Mouse (Mus musculus) spleen, adult 2 months (tissue): ENCODE results near the gene Asb6. TPM values are rescaled to one million over a fixed set of nuclear protein-coding genes. Genes with fewer than 3 reads are reported as not detected.

ENCODE experiments used
- DNase-seq, 2 experiments: peaks; one replicate each; pipeline versions ENCODE4 v3.0.0 to v3.0.0-alpha.2; 2012 to 2021; ENCODE audit warnings: low spot score in 2 of 2, low read depth in 1 of 2
- H3K27ac ChIP-seq: fragments of 200-500 bp; 2 replicates; pipeline ENCODE4 v1.5.1; 2012; ENCODE audit warnings: low read length, inconsistent platforms; ENCODE audit not compliant: insufficient read depth
- H3K27me3 ChIP-seq: fragments of 200-500 bp; 2 replicates; pipeline ENCODE4 v1.6.1; 2012; ENCODE audit warnings: mild to moderate bottlenecking, moderate library complexity, low read length, inconsistent platforms; ENCODE audit not compliant: control insufficient read depth, insufficient read depth
- H3K36me3 ChIP-seq: fragments of 200-500 bp; 2 replicates; pipeline ENCODE4 v1.6.1; 2012; ENCODE audit warnings: mild to moderate bottlenecking, low read length, inconsistent platforms; ENCODE audit not compliant: control insufficient read depth, insufficient read depth
- H3K4me1 ChIP-seq: fragments of 200-500 bp; 2 replicates; pipeline ENCODE4 v1.6.1; 2011; ENCODE audit warnings: inconsistent platforms; ENCODE audit not compliant: control insufficient read depth, insufficient read depth, insufficient read length
- H3K4me3 ChIP-seq: fragments of 200-500 bp; 2 replicates; pipeline ENCODE4 v1.5.1; 2011; ENCODE audit warnings: mild to moderate bottlenecking, inconsistent platforms; ENCODE audit not compliant: insufficient read depth, insufficient read length; ENCODE audit errors: extremely low read depth
- CTCF ChIP-seq: fragments of 200-500 bp; IDR thresholded peaks from 2 replicates; pipeline ENCODE4 v1.5.1; 2011; ENCODE audit warnings: mild to moderate bottlenecking, inconsistent platforms; ENCODE audit not compliant: insufficient read depth, insufficient read length, insufficient replicate concordance; ENCODE audit errors: extremely low read depth
- POLR2A ChIP-seq: fragments of 200-500 bp; IDR thresholded peaks from 2 replicates; pipeline ENCODE4 v1.6.1; 2011; ENCODE audit warnings: low read depth, low read length, inconsistent platforms
- WGBS: fragments of 180-500 bp; shearing (Covaris S2); methylation state at CpG from one replicate; pipeline ENCODE4 v1.1.7; 2018; 5-methylcytosine and 5-hydroxymethylcytosine counted together
- polyA plus RNA-seq: library from polyadenylated mRNA; depleted of rRNA; stranded (reverse); fragments of >200 nt; gene quantifications from 2 replicates; pipeline ENCODE4 v1.2.3, GENCODE M21; 2012

Asb6 gene
- polyA plus RNA-seq, 1 experiment: 51.5 TPM

DNA sequence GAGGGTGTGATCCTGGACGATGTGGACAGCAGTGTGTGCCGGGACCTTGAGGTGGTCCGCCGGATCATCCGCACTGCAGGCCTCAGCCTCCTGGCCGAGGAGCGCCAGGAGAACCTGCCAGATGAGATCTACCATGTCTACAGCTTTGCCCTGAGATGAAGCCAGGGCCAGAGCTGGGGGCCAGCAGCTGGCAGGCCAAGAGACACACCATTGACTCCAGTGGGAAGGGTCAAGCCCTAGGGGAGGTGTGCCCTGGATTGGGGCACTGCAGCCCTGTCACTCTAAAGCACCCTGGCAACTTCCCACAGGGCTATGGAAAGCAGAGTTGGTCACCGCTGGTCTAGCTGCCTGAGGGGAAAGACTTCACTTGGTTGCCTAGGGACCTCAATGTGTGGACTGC, 7.7 kb downstream of the Asb6 start:
- WGBS: 95% methylated on average over 8 of the region's 8 CpGs
- Histone ChIP-seq H3K36me3 (peaks cover 38% of the 10 kb centered on the region), H3K27me3 (no peaks in the 10 kb centered on the region), H3K27ac (no peak overlapping the region), H3K4me1 (peaks cover 7% of the 10 kb centered on the region; the same call in 1 of the 2 replicates), H3K4me3 (no peak overlapping the region)
- DNase-seq: no peak
- no peak for TF ChIP-seq POLR2A

DNA sequence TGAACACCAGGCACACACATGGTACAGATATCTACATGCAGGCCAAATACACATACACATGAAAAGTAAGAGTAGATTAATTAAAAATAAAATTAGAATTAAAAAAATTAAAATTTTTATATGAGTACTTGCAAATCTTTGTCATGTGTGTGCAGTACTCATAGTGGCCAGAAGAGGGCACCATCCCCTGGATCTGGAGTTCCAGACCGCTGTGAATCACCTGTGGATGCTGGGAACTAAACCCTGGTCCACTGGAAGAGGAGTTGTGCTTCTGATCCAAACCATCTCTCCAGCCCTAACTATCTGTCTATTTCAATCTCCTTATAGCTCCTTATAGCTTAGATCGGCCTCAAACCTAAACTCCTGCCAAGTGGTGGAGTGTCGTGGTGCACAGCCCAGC, 9.1 kb downstream of the Asb6 start:
- H3K4me3 ChIP-seq: no peak overlapping the region
- H3K27me3 ChIP-seq: no peaks in the 10 kb centered on the region
- no peaks in the 10 kb centered on the region for H3K4me1 ChIP-seq
- DNase-seq: no peak
- TF ChIP-seq POLR2A (no peak), CTCF (no peak)
- WGBS: 96% methylated on average over 3 of the region's 3 CpGs
- no peak overlapping the region for H3K27ac ChIP-seq
- H3K36me3 ChIP-seq: peaks cover 35% of the 10 kb centered on the region

DNA sequence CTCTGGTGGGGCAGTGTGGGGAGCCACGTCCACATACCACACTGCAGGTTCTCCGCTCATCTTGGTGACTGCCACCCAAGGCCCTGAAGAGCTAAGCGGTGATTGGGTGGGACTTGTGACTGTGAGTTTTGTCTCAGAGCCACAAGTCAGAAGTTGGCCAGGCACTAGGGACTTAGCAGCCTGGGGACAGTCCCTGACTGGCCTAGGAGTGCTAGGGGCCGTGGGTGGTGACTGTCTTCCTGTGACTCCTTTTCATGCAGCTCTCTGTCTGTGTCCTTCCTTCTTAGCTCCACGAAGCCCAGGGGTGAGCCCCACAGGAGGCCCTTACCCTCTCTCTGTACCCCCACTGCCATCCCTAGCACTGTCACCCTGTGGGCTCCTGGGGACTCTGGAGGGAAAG, 10.3 kb downstream of the Asb6 start:
- Histone ChIP-seq H3K27ac (no peak overlapping the region), H3K27me3 (no peaks in the 10 kb centered on the region), H3K4me3 (no peak overlapping the region), H3K4me1 (no peaks in the 10 kb centered on the region), H3K36me3 (peaks cover 34% of the 10 kb centered on the region)
- DNase-seq: no peak
- TF ChIP-seq POLR2A: no peak
- no peak for TF ChIP-seq CTCF
- WGBS: 86% methylated on average over 5 of the region's 5 CpGs

DNA sequence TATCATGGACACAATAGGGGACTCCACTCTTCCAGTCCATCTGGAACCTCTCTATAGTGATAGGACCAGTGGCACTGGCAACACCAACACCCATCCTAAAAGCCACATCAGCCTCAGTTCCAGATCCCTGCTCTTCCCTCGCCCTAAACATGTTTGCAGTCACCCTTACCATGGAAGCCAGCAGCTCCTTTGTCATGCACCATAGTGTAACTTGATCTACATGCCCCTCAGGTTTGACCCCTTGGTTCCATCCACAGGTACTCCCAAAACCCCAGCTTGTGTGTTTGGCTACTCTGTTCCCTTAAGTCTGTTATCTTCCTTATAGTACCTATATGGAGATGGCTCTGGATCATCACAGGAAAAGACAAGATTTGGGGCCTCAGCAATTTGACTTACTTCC, 13.8 kb downstream of the Asb6 start:
- H3K36me3 ChIP-seq: peaks cover 12% of the 10 kb centered on the region; the same call in 1 of the 2 replicates
- 92% methylated on average over 1 of the region's 1 CpGs for WGBS

DNA sequence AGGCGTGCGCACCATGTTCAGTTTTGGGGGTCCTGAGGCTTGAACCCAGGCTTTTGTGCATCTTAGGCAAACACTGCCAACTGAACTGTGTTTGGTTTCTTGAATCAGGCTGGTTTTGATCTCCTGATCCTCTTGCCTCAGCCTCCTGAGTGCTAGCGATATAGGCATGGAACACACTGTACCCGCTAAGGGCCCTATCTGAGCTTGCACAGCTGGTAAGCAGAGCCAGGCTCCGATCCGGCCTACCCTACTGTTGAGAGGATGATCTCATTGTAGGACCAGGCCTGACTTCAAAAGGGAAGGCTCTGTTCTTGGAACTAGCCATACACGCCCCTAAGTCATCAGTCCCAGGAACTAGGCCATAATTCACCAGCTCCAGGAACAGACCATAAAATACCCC, 19.6 kb downstream of the Asb6 start:
- Histone ChIP-seq H3K36me3 (peaks cover 7% of the 10 kb centered on the region; the same call in 1 of the 2 replicates), H3K4me3 (no peak overlapping the region), H3K27me3 (no peaks in the 10 kb centered on the region), H3K4me1 (peaks cover 8% of the 10 kb centered on the region; the same call in 1 of the 2 replicates), H3K27ac (no peak overlapping the region)
- WGBS: 92% methylated on average over 7 of the region's 7 CpGs
- no peak for DNase-seq
- TF ChIP-seq CTCF (no peak), POLR2A (no peak)

More for the DNA sequence above, 13.8 kb downstream of the Asb6 start:
- Histone ChIP-seq H3K4me1 (no peaks in the 10 kb centered on the region), H3K27ac (no peak overlapping the region), H3K4me3 (no peak overlapping the region), H3K27me3 (no peaks in the 10 kb centered on the region)
- TF ChIP-seq POLR2A (no peak), CTCF (no peak)
- no peak for DNase-seq

DNA sequence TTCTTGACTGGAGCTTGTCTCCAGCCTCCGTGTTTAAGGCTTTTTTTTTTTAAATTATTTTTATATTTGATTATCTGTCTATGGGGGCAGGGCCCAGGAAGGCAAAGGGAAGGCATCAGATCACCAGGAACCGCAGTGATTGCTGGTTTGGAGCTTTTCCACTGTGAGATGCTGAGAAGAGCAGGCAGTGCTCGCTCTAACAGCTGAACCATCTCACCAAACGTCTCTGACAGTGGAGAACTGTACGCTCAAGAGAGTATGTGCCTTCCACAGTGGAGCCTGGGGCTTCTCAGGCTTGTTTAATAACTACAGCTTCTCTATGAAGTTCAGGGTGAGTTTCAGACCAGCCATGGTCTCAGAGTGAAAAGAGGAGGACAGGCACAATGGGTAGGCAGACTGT, 20.6 kb downstream of the Asb6 start:
- no peaks in the 10 kb centered on the region for H3K27me3 ChIP-seq
- DNase-seq: no peak
- H3K4me3 ChIP-seq: no peak overlapping the region
- H3K36me3 ChIP-seq: peaks cover 4% of the 10 kb centered on the region; the same call in 1 of the 2 replicates
- 88% methylated on average over 5 of the region's 5 CpGs for WGBS
- TF ChIP-seq POLR2A: no peak
- no peak for TF ChIP-seq CTCF
- H3K4me1 ChIP-seq: peaks cover 8% of the 10 kb centered on the region; the same call in 1 of the 2 replicates
- H3K27ac ChIP-seq: no peak overlapping the region

DNA sequence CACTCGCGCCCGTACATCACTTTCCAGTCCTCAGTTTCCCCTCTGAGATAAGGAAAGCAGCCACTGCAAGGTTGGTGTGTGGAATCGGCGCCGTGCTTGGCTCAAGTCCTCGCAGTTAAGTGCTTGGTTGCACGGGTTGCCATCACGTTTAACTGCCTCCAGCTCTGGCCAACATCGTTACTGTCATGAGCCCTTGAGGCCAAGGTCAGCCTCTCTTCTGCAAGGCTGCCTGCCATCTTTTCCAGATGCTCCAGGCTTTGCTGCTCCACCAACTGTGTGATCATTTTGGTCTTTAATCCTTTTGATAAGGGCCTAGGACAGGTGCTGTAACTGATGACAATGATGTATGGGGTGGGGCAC, 21.9 kb downstream of the Asb6 start:
- peaks cover 8% of the 10 kb centered on the region; the same call in 1 of the 2 replicates for H3K4me1 ChIP-seq
- peak overlapping the region; percentile 76 for H3K4me3 ChIP-seq
- no peaks in the 10 kb centered on the region for H3K27me3 ChIP-seq
- H3K27ac ChIP-seq: no peak overlapping the region
- no peak for DNase-seq
- H3K36me3 ChIP-seq: no peaks in the 10 kb centered on the region
- TF ChIP-seq POLR2A (no peak), CTCF (no peak)
- 2% methylated on average over 10 of the region's 10 CpGs for WGBS
